Mouse (Mus musculus) hematopoietic stem cell, adult 5-6 weeks (primary cell): ENCODE results near the gene Micu1. TPM values are rescaled to one million over a fixed set of nuclear protein-coding genes. Genes with fewer than 3 reads are reported as not detected.

ENCODE experiments used
- ATAC-seq, 2 experiments: fragments of 125-278 bp in 1 of 2; replicated peaks in 1 of 2; 2 replicates each; pipeline ENCODE4 v1.8.0; 2016 to 2017; ENCODE audit warnings: inconsistent platforms in 2 of 2, mild to moderate bottlenecking in 2 of 2, moderate number of reproducible peaks in 2 of 2, low read depth in 1 of 2, moderate TSS enrichment in 1 of 2; ENCODE audit not compliant: low FRiP score in 2 of 2, poor library complexity in 2 of 2, severe bottlenecking in 2 of 2, insufficient read depth in 1 of 2, low TSS enrichment in 1 of 2
- total RNA-seq: library from RNA; stranded (forward); fragments of 172-1452, 232-1000 nt; gene quantifications from 2 replicates; pipeline ENCODE4 v1.2.3, GENCODE M21; 2017

Micu1 gene
- total RNA-seq, 1 experiment from 2014 or later = 26.7 TPM

DNA sequence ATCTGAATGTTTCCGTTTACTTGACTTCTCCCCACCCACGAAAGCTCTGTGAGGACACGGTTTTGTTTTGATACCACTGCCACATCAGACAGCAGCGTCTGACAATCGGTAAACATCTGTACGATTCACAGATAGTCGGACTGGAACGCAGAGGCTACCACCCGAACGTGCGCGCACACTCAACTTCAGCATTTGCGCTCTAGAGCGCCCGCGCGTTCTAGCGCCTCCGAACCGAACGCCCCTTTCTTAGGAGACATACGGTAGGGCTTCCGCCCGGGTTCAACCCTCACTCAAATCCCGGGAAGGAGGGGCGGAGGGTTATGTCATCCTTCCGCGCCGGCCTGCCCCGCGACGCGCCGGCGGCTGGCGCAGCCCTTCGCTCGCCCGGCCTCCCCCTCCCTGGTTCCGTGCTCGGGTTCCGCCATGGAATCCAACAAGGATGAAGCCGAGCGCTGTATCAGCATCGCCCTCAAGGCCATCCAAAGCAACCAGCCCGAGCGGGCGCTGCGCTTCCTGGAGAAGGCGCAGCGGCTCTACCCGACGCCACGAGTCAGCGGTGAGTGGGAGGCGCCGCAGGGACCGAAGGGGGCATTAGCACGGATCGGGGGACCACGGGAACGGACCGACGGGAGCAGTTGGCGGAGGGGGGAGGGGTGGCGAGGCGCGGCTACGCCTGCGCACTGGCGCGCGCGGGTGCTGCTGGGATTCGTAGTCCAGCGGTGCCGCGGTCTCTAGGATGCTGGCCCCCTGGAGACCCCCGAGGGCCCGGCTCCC is 177.2 kb downstream of the Micu1 start, which contains the start of gene Dnajb12:
Gene Dnajb12, plus strand, starts transcription at position 302 of the 774 bp plus-strand sequence.
- peak; percentile 80 to 90 for ATAC-seq

GRCm38 (mm10) chr10:59880029-59880386 is 177.7 kb downstream of the Micu1 start:
- ATAC-seq = peak in 1 of 2 experiments; percentile 22; a peak in 1 of 4 replicates

DNA sequence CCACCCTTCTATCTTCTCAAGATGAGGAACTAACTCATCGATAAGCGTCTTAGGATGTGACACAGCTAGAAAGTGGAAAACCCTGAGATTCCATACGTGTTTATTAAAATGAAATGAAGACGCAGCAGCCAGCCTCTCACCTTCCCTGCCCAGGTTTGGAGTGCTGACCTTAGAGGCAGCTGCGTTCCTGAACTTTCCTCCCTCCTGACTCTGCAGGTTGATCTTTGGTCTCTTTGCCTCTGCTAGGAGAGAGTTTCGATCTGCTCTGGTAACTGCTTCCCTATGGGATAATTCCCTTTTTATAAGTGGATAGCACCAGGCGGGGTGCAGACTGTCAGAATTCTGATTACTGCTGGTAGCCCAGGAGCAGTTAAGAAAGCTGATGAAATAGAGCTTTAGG is 178.6 kb downstream of the Micu1 start:
- no peak for ATAC-seq

DNA sequence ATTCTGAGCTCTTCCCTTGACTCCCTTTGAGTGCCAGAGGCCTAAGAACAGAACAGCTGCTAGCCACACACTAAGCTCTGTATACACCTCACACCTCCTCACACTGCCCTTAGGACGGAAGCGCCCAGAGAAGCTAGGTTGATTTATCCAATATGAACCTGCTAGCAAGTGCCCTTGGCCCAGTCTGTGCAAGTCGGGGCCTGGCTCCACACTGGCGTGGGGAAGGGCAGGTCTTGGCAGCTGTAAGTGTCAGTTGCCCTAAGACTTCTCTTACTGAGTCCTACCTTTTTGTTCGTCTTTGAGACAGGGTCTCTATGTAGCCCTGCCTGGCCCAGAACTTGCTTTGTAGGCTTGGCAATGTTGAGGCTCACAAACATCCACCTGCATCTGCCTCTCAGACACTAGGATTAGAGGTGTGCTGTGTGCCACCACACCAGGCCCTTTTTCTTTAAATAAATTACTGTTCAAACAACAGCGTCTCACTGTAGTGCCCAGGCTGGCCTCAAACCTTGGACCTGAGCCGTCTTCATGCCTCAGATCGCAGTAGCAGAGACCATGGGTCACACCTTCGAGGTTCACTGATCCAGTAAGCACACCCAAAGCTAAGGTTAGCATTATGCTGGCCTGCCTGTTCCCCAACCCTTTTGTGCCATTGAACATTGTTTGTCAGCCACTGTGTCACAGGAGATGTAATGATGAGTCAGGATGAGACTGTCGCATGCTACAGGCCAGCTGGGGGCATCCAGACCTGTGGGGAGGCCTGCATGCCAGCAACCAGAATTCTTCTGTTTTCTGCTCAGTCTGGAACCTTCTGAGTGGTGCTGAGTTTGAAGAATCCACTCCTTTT is 182.3 kb downstream of the Micu1 start:
- ATAC-seq = no peak

DNA sequence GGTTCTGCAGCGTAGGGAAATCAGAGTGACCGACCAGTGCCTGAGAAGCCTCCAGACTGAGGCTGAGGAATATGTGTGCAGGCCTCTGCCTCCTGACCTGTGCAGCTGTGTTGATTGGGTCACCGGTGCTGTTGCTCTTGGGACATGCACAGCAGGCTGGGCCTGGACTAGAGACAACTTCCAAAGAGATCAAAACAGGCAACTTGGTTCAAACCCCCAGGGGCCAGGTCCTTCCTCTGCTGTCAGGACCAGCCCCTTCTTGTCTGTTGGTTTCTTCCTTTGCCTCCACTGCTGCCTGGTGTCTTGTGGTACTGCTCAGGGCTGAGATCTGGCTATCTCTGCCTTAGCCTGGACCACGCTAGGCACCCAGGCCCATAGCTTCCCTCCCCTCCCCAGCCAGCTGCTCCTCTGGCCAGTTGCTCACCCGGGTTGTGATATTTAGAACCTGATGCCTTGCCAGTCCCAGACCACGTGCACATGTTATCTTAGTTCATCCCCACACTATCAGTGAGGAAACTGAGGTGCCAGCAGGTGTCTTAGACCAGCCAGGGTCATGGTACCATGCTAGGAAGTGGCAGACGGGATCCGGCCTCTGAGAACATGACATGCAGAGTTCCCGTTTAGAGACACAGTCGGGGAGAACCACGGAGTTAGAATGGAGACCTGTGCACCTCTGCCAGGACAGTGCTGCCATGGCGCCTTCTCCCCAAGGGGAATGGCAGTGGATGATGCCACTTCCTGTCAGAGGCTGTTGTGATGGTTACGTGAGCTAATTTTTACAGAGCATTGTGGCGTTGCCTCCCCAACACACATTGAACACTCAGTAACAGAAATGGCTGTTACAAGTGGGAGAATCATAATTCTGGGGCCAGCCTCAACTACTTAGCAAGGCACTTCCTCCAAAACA is 183.2 kb downstream of the Micu1 start:
- no peak for ATAC-seq

GRCm38 (mm10) chr10:59886081-59886466 is 183.8 kb downstream of the Micu1 start:
- ATAC-seq = no peak

DNA sequence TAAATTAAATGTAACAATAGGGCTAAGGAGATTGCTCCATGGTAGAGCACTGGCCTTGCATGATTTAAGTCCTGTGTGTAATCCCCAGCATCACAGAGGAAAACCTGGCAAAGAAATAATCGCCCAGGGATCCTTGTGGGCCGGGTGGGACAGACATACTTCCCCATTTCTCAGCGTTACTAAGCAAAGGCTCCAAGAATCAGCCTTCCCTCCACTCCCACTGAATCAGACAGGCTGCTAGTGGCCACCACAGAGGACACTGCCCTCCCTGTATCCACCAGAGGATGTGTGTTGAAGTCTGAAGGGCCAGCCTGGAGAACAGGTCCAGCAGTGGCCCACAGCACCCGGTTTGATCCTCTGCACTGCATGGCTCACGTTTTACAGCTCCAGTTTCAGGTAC is 185.2 kb downstream of the Micu1 start:
- ATAC-seq = peak; percentile 27 to 43; a peak in 3 of 4 replicates

- peak; percentile 13 to 19; a peak in 1 of 4 replicates for ATAC-seq
These were observed 187.1 kb downstream of the Micu1 start for GRCm38 (mm10) chr10:59889339-59889738.

DNA sequence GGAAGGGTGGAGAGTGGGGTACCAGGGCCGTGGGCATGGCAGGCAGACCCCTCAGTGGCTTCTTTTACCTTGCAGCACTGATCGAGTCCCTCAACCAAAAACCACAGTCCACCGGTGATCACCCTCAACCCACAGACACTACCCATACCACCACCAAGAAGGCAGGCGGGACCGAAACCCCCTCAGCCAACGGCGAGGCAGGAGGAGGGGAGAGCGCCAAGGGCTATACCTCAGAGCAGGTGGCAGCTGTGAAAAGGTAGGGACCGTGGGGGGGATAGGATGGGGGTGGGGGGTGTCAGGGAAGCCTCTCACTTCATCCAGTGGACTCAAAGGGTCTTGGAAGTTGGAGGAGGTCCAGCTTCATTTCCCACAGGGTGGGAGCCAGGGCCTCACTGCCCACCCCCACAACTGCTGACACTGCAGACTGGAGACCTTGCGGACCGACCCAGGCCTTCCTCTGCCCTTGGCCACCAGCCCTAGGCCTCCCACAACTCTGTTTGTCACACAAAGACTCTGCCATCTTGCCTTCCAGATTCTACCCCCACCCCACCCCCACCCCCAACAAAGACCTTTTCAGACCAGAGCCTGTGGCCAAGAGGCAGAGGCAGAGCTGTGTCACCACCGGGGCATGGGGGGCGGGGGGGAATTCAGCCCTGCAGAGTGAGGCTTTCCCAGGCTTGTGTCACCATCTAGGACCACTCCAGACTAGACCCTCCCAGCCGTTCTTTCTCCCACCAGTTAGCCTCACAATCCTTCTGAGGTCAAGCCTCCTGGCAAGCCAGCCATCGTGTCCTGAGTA is 187.9 kb downstream of the Micu1 start:
- ATAC-seq = no peak

DNA sequence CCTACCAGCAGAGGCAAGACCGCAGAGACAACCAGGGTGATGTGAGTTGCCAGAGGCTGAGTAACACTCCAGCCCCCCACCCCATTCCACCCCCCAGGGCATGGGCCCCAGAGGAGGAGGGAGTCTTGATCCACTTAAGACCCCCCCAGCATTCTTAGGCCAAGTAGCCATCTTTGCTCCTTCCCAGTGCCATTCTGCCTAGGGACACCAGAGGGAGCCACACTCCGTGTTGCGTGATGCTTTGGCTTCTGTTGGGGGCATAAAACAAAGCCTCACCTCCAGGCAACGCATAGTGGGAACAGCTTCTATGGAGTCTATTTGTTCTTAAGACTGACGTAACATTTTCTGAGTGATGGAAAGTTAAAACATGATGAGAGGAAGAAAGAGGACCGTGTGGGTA is 190.7 kb downstream of the Micu1 start:
- 0 out of 4 replicates have a peak, but pooled peaks have one; percentile 14 to 25 for ATAC-seq

GRCm38 (mm10) chr10:59894251-59895160 is 192.2 kb downstream of the Micu1 start:
- ATAC-seq = peak; percentile 29 to 38; a peak in 3 of 4 replicates

DNA sequence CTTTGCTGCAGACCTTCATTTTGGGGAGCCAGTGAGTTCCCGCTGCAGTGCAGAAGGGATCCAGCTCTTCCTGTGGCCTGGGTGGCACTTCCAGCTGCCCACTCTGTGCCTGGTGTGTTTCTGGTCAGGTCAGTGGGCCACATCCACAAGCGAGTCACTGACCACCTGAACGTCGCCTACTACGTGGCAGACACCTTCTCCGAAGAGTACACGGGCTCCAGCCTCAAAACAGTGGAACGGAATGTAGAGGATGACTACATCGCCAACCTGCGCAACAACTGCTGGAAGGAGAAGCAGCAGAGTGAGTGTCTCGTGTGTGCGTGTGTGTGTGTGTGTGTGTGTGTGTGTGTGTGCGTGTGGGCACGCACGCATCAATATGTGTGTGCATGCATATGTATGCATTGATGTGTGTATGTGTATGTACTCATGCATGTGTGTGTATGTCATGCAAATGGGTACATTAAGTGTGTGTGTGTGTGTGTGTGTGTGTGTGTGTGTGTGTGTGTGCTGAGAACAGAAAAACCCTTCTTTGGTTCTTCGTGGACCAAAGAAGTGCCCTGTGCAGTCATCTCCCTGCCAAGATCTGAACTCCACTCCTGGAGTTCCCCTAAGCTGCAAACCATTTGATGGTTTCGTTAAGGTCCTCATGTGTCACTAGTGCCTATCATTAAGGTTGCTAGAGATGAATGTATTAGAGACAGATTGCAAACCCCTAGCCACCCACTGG is 193.3 kb downstream of the Micu1 start:
- ATAC-seq = no peak

- no peak for ATAC-seq
These were observed 193.9 kb downstream of the Micu1 start for GRCm38 (mm10) chr10:59896211-59896610.

DNA sequence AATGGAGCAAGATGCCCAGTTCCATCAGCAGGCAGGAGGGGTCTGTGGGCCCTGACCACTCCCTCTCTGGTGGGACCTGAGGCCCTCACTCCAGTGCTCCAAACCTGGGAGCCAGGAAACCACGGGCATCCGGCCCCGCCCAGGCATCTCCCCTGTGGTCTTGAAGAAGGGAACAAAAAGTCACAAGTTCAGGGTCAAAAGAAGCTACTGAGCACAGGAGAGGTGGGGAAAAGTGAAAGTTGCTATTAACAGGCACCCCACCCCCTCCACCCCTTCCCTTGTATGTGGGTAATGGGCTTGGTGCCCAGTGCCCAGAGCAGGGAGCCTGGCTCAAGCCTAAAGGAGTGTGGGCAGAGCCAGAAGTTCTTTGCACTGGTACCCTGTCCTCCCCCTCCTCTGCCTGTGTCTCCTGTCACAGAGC is 194.6 kb downstream of the Micu1 start:
- ATAC-seq = peak; percentile 42 to 63

DNA sequence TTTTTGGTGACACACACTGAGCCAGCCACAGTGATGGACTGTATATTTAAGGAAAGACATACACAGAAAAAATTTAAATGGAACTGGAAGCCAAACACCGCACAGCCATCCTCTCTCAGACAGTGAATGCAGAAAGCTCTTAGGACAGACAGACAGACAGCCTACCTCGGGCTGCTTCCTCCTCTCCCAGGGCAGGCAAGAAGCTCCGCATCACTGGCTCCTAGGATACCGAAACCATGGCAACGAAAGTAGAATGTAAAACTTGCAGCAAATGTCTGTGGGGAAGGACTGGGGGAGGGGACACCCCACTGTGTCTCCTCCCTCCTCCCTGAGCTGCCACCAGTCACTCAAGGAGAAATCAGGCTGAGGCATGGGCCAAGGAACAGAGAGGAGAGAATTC is 195.2 kb downstream of the Micu1 start:
- ATAC-seq = no peak
